Comparison of ENCODE assay signal across 7 mouse cellular contexts in the genomic region with DNA sequence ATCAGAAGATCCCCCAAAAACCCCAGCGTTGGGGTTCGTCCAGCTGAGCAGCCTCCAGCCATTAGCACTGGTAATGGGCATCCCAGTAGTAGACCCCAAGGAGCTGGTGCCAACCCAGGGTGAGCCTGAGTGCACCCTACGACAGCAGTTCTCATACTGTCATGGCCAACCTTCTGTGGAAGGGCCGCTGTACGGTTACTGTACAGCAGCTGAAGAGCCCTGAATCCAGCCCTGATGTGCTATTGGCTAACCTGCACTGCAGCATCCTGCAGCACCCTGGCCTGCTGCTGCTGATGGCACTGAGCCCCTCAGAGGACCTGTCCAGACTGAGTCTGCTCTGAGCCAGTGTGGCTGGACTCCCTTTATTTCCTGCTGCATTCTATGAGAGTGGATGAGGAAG. TPM values are rescaled to one million over a fixed set of nuclear protein-coding genes. Genes with fewer than 3 reads are reported as not detected.
DNase-seq lines count a peak whose midpoint lies in the region; ATAC-seq and TF ChIP-seq lines count a peak whose summit lies in the region.
"Not testable (repeated sequence)": the region's sequence is repeated elsewhere in the genome, so short reads cannot be mapped to it uniquely, and the experiment has no call there.

No protein-coding gene starts in this region.

- in situ Hi-C loops in CH12.LX (cut with MboI; ENCODE audit: low pct_ligation_motif_present, low pct_unique_long_range_greater_than_20kb, low sequenced_read_pairs) = not testable (repeated sequence)

- H3K27me3 ChIP-seq in CH12.LX (replicated peaks); embryonic facial prominence, embryonic 13.5 days; hindbrain, embryonic 14.5 days (ENCODE audit: control insufficient read depth, insufficient read depth, low read length); limb, embryonic 11.5 days (ENCODE audit: control insufficient read depth, insufficient read depth, low read length); lung, postnatal 0 days (replicated peaks; ENCODE audit: insufficient read depth, low read length); spleen, adult 2 months (ENCODE audit: control insufficient read depth, insufficient read depth, low read length): not testable (repeated sequence)

- 92% methylated on average over 5 of the region's 5 CpGs for WGBS in embryonic facial prominence, embryonic 13.5 days
- WGBS in hindbrain, embryonic 14.5 days = 97% methylated on average over 5 of the region's 5 CpGs
- WGBS in limb, embryonic 11.5 days = 94% methylated on average over 5 of the region's 5 CpGs
- WGBS in lung, postnatal 0 days = 90% methylated on average over 5 of the region's 5 CpGs
- WGBS in spleen, adult 2 months = 93% methylated on average over 5 of the region's 5 CpGs

- not testable (repeated sequence) for DNase-seq in CH12.LX (ENCODE audit: extremely low read depth); hindbrain, embryonic 14.5 days (ENCODE audit: low spot score); limb, embryonic 11.5 days (ENCODE audit: low spot score); lung, postnatal 0 days (ENCODE audit: low spot score); spleen, adult 2 months (ENCODE audit: low read depth in 1 of 2, low spot score in 2 of 2)

- not testable (repeated sequence) for TF ChIP-seq CTCF in CH12.LX (conservative IDR thresholded peaks at IDR 0.05 in 1 of 2, IDR thresholded peaks at IDR 0.05 in 1 of 2; ENCODE audit: low read depth in 2 of 2, low read length in 2 of 2); lung, postnatal 0 days (IDR thresholded peaks at IDR 0.05); spleen, adult 2 months (IDR thresholded peaks at IDR 0.05; ENCODE audit: extremely low read depth, insufficient read depth, insufficient read length, insufficient replicate concordance)

- H3K4me3 ChIP-seq in CH12.LX (replicated peaks in 1 of 3; ENCODE audit: low read depth in 2 of 3, low read length in 2 of 3, poor library complexity in 1 of 3); embryonic facial prominence, embryonic 13.5 days; hindbrain, embryonic 14.5 days (replicated peaks; ENCODE audit: low read length); limb, embryonic 11.5 days (ENCODE audit: low read depth, low read length); lung, postnatal 0 days (ENCODE audit: low read depth, low read length); spleen, adult 2 months (ENCODE audit: extremely low read depth, insufficient read depth, insufficient read length): not testable (repeated sequence)

- TF ChIP-seq POLR2A in CH12.LX (IDR thresholded peaks at IDR 0.05; ENCODE audit: low read depth, low read length); spleen, adult 2 months (IDR thresholded peaks at IDR 0.05; ENCODE audit: low read depth, low read length): not testable (repeated sequence)

- not testable (repeated sequence) for TF ChIP-seq EP300 in CH12.LX (IDR thresholded peaks at IDR 0.05; ENCODE audit: low read length); lung, postnatal 0 days (IDR thresholded peaks at IDR 0.05)

- not testable (repeated sequence) for H3K36me3 ChIP-seq in CH12.LX (replicated peaks in 1 of 2; ENCODE audit: control insufficient read depth in 1 of 2, insufficient read depth in 1 of 2, low read length in 1 of 2); embryonic facial prominence, embryonic 13.5 days; hindbrain, embryonic 14.5 days (replicated peaks; ENCODE audit: control insufficient read depth, insufficient read depth); limb, embryonic 11.5 days (ENCODE audit: control insufficient read depth, insufficient read depth, low read length); lung, postnatal 0 days (ENCODE audit: insufficient read depth, low read length); spleen, adult 2 months (ENCODE audit: control insufficient read depth, insufficient read depth, low read length)

- not testable (repeated sequence) for H3K4me2 ChIP-seq in CH12.LX (ENCODE audit: insufficient read depth, low read depth, poor library complexity, severe bottlenecking); embryonic facial prominence, embryonic 13.5 days; hindbrain, embryonic 14.5 days (replicated peaks); limb, embryonic 11.5 days (ENCODE audit: low read depth, severe bottlenecking); lung, postnatal 0 days (replicated peaks; ENCODE audit: low read depth, low read length)

- not testable (repeated sequence) for H3K9ac ChIP-seq in CH12.LX (ENCODE audit: insufficient read depth, low read depth); embryonic facial prominence, embryonic 13.5 days; hindbrain, embryonic 14.5 days; limb, embryonic 11.5 days (ENCODE audit: low read length); lung, postnatal 0 days (replicated peaks; ENCODE audit: low read depth)

- H3K9me3 ChIP-seq in CH12.LX (replicated peaks; ENCODE audit: low read length); embryonic facial prominence, embryonic 13.5 days; hindbrain, embryonic 14.5 days (ENCODE audit: control insufficient read depth, low read length); limb, embryonic 11.5 days (ENCODE audit: control insufficient read depth, low read length); lung, postnatal 0 days (ENCODE audit: low read length): not testable (repeated sequence)

- TF ChIP-seq RAD21 in CH12.LX (IDR thresholded peaks at IDR 0.05; ENCODE audit: low read depth, low read length) = not testable (repeated sequence)

- dilution Hi-C loops in CH12.LX (cut with MboI; ENCODE audit: extremely low pct_ligation_motif_present, extremely low pct_unique_long_range_greater_than_20kb, low sequenced_read_pairs) = not testable (repeated sequence)

- not testable (repeated sequence) for H3K4me1 ChIP-seq in CH12.LX (ENCODE audit: control insufficient read depth in 1 of 2, insufficient read depth in 2 of 2); embryonic facial prominence, embryonic 13.5 days; hindbrain, embryonic 14.5 days (replicated peaks; ENCODE audit: control insufficient read depth, insufficient read depth, low read length); limb, embryonic 11.5 days (ENCODE audit: control insufficient read depth, insufficient read depth, low read length); lung, postnatal 0 days (ENCODE audit: insufficient read depth, low read depth, low read length); spleen, adult 2 months (ENCODE audit: control insufficient read depth, insufficient read depth, insufficient read length)

- H3K79me2 ChIP-seq in CH12.LX (replicated peaks; ENCODE audit: control insufficient read depth, extremely low read depth, insufficient read depth, poor library complexity, severe bottlenecking) = not testable (repeated sequence)

- 0 out of 2 replicates have a peak, but pooled peaks have one; percentile 64 for ATAC-seq in embryonic facial prominence, embryonic 13.5 days (ENCODE audit: insufficient number of reproducible peaks, insufficient read depth, low FRiP score, low TSS enrichment, low read depth)
- ATAC-seq in erythroid progenitor cell, adult 5-6 weeks (replicated peaks; ENCODE audit: low FRiP score, poor library complexity, severe bottlenecking) = 0 out of 2 replicates have a peak, but pooled peaks have one; percentile 19
- 0 out of 2 replicates have a peak, but pooled peaks have one; percentile 8 for ATAC-seq in hindbrain, embryonic 14.5 days (ENCODE audit: low FRiP score)
- peak; percentile 31; the same call in 1 of the 2 replicates for ATAC-seq in limb, embryonic 11.5 days (ENCODE audit: insufficient number of reproducible peaks, low FRiP score, low TSS enrichment, low read depth)
- 0 out of 2 replicates have a peak, but pooled peaks have one; percentile 11 for ATAC-seq in lung, postnatal 0 days

- H3K27ac ChIP-seq in CH12.LX (ENCODE audit: insufficient read depth, low read depth) = peak overlapping the region; percentile 83; the same call in 1 of the 2 replicates
- H3K27ac ChIP-seq in embryonic facial prominence, embryonic 13.5 days; hindbrain, embryonic 14.5 days; limb, embryonic 11.5 days (replicated peaks; ENCODE audit: low read depth, low read length); lung, postnatal 0 days (ENCODE audit: low read length): not testable (repeated sequence)
- H3K27ac ChIP-seq in spleen, adult 2 months (ENCODE audit: insufficient read depth, low read length) = peak overlapping the region; percentile 67

RNA-seq across cellular contexts. Expression of a gene that starts 53.9 kb away (rescaled TPM):
- 95.5 and 99.8 TPM in 2 replicates for total RNA-seq in CH12.LX (2012; rRNA removed)
- 39.3 and 40.2 TPM in 2 replicates for total RNA-seq in CH12.LX (2014; rRNA removed)
- 77.5 and 82.0 TPM in 2 replicates for polyA plus RNA-seq in CH12.LX (2012; ENCODE audit: insufficient read length, low read depth)
- polyA plus RNA-seq in embryonic facial prominence, embryonic 13.5 days (2015; fragmentation: Nextera tagmentation; extraction: Ambion mirVana) = 4.3 and 5.5 TPM in 2 replicates
- 152 and 165 TPM in 2 replicates for total RNA-seq in erythroid progenitor cell, adult 5-6 weeks (2015; ENCODE audit: low replicate concordance)
- total RNA-seq in erythroid progenitor cell, adult 5-6 weeks (2017; ENCODE audit: low replicate concordance) = 245 and 276 TPM in 2 replicates
- polyA plus RNA-seq in hindbrain, embryonic 14.5 days (2014; fragmentation: Nextera tagmentation; extraction: Ambion mirVana) = 57.3 and 61.0 TPM in 2 replicates
- 2.7 and 3.4 TPM in 2 replicates for polyA plus RNA-seq in limb, embryonic 11.5 days (2014; fragmentation: Nextera tagmentation; extraction: Ambion mirVana)
- 1.4 and 1.8 TPM in 2 replicates for polyA plus RNA-seq in lung, postnatal 0 days (2015; fragmentation: Nextera tagmentation; extraction: Ambion mirVana)
- 247 and 301 TPM in 2 replicates for polyA plus RNA-seq in spleen, adult 2 months (2012; rRNA removed)

Comparison
In these comparisons a context has a peak if more than half of its experiments do, and no peak if none do; other contexts are left out.
1. ATAC-seq: peak in every context shown above with its lines; median percentile 64 in embryonic facial prominence, embryonic 13.5 days; 31 in limb, embryonic 11.5 days; 19 in erythroid progenitor cell, adult 5-6 weeks; 11 in lung, postnatal 0 days; 8 in hindbrain, embryonic 14.5 days.